Mouse (Mus musculus) heart, postnatal 4 days (tissue): ENCODE measurements around the gene Get4. TPM values are rescaled to one million over a fixed set of nuclear protein-coding genes. Genes with fewer than 3 reads are reported as not detected.

Experiments
- DNase-seq: peaks from one replicate; pipeline ENCODE4 v3.0.0; 2021
- total RNA-seq, 2 experiments: library from RNA; stranded (reverse); gene quantifications; 2 replicates each; pipeline ENCODE4 v1.2.3; 2021

The Get4 gene
- total RNA-seq, 2 experiments from 2014 or later = 76.4 to 80.4 TPM

DNA sequence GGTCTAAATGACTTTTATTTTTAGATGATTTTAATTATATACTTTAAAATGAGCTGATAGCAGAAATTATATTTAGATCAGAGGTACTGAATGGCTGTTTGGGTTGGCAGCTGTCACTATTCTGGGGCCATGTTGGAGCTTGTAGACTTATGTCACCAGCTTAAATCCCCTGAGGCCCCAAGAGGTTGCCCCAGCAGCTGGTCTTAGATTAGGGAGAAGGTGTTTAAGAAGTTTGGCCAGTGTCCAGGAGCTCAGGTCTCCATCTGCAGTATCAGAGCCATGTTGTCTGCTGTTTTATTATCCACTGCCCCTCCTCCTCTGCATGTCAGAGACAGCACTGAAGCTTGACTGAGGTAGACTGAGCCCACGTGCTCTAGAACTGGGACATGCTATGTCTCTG, 8.7 kb upstream of the Get4 start:
- DNase-seq = no peak

DNA sequence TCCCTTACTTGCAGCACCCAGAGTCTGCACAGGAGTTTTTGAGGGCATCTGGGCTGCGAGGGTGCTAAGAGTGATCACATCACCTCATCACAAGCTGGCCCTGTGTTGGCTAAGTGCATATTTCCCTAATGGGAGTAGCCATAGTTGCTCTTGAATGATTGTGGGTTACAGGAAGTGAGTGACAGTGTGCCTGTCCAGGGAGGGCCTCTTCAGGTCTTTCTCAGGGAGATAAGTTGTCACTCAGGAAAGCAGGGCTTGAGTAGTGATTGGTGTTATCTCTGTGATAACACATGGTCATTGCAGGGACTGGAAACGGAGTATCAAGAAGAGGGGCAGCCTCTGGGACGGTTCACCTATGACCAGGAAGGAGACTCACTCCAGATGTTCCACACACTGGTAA, 4.4 kb upstream of the Get4 start:
- DNase-seq = no peak

DNA sequence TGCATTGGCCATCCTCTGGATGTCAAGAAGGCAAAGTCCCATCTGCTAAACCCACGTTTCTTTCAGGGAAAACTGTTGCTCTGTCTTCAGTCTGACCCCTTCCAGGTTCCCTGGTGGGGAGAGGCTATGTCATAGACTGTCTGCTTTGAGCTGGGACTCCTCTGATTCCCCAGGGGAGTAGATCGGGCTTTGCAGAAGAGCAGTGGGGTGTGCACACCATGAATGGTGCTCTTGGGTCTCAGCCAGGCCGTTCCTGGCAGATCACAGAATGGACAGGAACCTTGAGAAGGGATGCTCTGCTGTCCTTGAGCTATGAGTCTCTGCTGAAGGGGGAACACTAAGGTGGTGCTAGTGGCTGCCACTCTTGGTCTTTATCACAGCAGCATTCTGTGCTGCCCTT, 3.3 kb upstream of the Get4 start:
- DNase-seq = no peak

DNA sequence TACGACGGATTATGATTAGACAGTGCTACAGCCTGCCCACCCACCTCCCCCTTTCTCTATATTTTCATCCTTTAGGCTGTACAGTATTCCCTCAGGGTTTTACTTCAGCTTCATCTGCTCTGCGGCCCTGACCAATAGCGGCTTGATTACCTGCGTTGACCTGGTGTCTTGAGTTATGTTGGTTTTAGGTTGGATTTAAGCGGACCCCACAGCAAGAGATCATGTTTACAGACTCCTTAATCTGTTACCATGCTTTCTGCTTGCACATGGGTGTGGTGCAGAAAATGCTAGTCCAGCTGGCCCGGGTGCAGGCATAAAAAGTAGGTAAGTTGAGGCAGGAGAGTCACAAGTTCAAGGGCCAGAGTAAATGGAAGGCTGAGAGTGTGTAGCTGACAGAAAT, 845 bp upstream of the Get4 start:
- no peak for DNase-seq

DNA sequence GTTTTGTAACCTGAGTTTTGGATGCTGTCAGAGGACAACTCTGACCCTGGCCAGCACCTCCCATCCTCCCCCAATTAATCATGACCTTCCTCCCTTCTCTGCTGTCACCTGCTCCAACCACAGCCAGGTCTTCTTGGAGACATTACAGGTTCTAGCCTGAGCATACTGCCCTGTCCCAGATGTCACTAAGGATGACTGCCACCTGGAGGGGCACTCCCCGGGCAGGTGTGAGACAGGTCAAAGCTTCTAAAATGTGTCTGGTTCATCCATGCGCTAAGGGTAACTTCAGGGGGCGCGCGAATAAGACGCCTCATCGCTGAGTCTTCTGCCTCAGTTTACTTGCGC, 416 bp upstream of the Get4 start:
- DNase-seq = no peak

DNA sequence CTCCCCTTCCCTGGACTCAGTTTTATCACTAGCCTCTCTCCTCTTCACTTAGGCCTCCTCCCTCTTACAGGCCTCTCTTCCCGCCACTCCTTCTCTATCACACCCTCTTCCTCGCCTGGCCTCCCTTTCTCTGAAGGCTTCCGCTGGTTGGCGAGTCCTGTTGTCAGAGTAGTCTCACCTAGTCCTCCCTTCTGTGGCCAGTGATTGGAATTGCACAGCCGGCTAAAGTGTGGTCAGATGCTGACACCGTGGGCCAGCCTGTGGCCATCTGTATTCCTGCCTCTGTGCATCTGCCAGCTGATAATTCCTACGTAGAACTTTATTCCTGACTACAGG, 754 bp downstream of the Get4 start:
- no peak for DNase-seq

DNA sequence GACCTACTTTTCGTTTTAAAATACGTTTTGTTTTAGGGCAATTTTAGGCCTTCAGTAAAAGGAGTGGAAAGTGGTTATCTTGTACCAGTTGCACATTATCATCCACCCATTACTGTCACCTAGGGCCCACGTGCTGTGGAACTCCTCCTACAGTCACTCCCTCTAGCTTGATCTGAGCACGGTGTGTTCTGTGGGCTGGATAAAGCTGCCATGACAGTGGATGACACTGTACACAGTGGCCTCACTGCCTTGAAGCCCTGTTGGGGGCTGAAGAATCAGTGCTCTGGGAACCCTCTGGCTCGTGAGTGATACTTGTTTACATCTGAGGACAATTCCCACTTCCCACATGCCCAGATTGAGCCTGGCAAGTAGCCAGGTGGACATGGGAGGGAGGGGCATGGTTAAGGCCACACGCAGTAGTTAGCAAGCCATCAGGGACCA, 1.2 kb downstream of the Get4 start:
- peak; percentile 55 for DNase-seq

DNA sequence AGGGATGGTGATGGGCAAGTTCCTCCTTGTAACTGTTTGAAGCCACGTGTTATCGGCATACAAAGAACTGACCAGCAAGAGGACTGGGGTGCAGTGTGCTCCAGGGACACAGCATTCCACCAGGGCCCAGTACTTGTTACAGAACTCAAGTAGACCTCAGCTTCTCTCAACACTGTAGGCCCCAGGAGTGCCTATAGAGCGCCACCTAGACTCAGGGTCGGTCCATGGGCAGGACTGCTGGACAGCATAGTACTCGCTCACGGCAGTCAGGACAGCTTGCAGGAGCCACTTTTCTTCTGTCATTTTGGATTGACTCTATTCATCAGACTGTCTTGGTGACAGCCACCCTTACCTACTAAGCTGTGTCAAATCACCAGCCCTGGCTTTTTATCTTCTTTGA, 2.8 kb downstream of the Get4 start:
- DNase-seq = no peak

DNA sequence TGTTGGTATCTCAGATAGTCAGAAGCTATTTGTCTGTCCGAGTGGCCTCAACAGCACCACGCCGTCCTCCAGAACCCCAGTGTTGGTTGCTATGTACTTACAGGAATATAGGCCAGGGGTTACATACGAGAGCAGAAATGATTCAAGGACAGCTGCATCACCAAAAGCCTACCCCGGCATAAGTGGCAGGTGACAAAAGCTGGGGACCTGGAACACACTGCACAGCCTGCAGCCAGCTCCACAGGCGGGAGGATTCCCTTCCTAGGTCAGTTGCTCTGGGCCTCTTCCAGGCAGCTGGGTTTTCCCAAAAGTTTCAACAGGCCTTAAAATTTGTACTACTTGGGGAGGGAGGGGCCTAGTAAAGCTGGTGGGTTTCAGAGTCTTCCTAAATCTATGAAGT, 3.7 kb downstream of the Get4 start:
- DNase-seq = peak; percentile 33

DNA sequence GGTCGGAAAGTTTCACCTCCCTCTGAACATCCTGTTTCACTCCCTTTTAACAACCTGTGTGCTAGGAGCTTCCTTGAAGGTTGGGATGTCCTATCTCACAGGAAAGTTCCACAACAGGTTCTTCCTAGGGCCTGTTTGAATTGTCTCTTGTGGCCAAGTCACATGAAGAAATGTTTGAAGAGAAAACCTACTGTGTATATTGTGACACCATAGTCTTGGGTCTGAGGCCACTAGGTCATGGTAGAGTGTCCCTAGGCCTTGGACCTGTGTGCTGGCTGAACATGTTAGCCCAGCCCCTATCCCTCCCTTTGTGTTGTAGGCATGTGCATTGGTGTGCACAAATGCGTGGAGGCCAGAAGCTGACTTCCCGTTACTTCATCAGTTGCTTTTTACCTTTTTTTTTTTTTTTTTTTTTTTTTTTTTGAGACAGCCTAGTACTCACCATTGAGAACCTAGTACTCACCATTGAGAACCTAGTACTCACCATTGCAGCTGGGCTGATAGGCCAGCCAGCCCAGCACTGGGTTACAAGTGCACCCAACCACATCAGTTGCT, 4.2 kb downstream of the Get4 start:
- DNase-seq = no peak

DNA sequence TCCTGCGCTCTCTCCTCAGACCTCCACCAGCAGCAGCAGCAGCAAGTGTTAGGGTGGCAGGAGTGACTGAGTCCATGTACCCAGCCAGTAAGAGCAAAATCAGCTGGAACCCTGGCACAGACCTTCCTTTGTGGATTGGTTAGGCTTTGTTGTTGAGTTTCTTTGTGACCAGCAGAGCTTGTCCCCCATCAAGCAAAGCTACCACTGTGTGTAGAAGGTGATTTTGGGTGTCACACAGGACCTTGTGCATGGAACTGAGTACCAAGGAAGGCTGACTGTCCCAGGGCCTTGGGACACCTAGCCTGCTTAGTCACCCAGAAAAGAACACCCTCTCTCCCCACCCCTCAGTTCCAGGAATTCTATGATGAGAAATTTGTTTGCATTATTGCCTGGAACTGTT, 5.1 kb downstream of the Get4 start:
- DNase-seq = no peak

DNA sequence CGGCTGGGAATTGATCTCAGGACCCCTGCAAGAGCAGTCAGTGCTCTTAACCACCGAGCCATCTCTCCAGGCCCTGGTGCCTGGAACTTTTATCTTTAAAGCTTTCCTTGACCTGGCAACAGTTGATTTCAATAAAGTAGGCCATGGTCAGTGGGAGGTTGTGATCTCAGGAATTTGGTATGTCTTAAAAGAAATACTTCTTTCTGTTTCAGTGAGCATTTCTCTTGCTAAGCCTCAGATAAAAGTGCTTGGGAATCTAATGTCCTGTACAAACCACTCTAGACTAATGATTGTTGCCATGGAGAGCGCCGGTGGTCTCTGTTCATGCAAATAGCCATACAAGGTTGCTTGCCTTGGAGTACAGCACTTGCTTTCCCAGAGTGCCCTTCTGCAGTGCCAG, 5.7 kb downstream of the Get4 start:
- no peak for DNase-seq

DNA sequence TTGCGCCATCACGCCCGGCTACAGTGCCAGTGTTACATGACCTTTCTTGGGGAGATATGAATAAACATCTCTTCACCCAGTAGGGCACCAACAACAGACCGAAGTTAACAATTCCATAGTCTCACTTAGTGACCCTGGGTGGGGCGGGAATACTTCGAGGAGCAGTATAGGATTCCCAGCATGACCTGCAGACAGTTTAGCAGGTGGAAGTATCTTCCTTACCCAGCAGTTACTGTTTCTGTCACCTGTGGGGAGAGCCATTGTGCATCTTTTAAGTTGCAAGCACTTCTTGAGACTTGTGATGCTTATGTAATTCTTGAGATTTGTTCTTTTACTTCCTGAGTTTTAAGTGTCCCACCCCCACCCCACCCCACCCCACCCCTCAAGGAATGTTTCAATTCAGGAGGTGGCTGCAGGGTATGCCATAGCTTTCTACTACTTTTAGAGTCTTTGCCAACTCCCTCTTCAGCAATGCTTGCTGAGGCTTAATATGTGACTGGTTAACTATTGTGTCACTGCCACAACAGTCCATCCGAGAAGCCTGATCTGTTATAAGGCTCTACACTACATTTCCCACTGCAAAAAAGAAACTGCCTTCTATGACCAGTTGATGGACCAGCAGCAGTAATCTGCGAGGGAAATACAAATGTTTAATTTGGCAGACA, 6.4 kb downstream of the Get4 start:
- DNase-seq = no peak

DNA sequence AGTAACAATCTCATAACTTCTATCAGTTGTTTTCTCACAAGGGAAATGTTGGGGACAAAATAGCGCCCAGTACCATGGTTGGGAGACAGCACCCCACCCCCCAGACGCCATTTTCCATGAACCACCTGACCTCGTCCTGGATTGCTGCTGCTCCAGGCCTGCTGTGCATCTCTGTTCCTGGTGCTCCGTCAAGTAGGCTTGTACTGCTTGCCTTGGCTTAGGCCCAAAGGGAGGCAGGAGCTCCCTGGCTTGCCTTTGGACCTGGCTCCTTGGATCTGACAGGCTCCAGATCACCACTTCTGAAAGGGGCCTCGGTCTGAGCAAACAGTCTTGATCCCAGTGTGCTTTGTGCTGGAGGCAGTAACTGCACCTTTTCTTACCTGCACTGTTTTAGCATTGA, 7.7 kb downstream of the Get4 start:
- DNase-seq = no peak

DNA sequence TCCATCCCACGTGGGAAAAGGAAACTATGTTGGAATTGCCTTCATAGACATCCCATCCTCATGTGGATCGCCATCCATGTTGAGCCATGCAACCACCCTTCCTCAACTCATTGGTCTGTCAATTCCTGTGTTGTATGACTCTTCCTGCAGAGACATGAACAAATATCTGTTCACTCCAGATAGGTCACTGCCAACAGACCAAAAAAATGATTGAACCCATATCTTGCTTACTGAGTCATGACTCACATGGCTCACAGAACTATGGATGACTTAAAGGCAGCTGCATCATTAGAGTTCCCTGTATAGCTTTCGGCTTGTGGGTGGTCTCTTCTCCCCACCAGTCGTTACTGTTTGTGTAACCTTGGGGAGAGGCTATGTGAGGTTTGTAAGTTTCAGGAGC, 9.3 kb downstream of the Get4 start:
- no peak for DNase-seq

DNA sequence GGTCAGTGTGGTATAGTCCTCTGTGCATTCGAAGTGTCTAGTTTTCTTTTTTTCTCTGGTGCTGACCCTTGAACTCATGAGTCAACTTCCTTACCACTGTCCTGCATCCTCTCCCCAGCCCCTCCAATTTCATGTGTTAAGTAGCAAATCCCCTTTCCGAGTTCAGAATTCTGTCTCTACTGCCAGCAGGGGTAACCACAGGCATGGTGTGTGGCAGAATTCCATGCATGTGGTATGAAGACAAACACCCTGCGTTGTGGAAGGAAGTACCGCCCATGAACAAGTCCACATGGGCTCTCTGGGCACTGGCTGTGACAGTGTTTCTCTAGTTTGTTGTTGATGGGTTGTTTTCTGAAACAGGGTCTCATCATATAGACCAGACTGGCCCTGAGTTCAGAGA, 15.5 kb downstream of the Get4 start:
- DNase-seq = no peak

DNA sequence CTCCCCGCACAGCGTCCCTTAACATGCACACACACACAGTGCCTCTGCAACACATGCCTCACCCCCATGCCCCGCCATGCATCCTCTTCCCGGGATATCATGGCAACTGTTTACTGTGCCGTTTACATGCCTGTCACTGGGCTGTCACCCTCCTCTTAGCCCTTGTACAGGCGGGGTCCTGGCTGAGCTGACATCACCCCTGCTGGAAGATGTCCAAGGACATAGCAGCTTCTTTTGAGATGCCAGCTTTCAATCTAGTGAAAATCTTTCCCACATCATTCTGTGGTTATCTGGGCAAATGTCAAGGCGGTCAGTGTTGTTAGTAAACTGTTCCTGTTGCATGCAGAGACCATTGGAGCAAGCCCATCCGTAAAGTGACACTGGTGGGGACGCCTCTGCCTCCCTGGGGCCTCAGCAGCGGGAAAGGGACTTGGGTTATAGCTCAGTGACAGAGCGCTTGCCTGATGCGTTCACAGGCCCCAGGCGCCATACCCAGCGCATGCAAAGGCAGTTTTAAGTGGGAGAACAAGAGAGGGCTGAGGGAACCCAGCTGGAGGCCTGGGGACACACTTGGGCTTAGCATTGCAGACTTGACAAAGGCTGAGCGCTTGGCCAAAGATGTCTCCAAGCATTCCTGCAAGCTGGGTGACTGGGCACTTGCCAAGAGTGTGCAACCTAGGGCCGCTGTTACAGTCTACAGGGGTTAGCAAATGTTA, 18.8 kb downstream of the Get4 start:
- peak; percentile 52 for DNase-seq

DNA sequence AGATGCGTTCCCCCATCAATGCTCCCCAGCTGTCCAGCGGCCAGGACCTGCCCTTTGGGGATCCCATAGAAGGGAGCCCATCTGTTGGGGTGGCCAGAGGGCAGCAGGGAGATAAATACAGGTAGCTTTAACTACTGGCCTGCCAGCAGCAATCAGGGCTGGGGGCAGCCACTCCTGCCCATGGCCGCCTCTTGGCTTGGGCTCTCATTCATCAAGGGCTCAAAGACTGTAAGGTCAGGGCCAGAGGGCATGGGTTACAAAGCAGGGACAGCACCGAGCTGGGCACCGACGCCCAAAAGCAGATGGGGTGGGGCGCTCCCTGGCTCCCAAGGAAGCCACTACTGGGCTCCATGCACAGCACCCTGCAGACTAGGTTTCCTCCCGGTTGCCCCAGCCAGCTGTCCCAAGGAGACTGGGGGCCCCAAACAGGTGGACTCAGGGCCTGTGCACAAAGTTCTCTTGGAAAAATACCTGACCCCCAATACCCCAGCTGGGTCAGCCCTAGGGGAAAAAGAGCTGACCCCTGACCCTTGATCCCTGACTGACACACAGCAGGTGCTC, 19.9 kb downstream of the Get4 start:
- no peak for DNase-seq

DNA sequence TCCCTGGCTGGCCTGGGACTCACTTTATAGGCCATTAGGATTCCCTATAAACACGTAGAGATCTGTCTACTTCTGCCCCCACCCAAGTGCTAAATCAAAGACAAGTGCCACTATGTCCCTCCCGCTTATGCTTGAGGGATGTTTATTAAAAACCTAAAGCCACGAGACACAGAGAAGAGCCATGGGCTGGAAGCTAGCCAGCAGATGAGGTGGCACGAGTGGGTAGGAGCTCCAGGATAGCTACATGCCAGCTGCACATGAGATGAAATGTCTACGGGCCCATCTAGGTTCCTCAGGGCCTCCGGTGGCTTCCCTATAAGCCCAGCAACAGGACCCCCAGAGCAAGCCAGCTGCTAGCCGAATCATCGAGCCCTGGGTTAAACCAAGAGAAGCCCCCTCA, 25.2 kb downstream of the Get4 start:
- no peak for DNase-seq

DNA sequence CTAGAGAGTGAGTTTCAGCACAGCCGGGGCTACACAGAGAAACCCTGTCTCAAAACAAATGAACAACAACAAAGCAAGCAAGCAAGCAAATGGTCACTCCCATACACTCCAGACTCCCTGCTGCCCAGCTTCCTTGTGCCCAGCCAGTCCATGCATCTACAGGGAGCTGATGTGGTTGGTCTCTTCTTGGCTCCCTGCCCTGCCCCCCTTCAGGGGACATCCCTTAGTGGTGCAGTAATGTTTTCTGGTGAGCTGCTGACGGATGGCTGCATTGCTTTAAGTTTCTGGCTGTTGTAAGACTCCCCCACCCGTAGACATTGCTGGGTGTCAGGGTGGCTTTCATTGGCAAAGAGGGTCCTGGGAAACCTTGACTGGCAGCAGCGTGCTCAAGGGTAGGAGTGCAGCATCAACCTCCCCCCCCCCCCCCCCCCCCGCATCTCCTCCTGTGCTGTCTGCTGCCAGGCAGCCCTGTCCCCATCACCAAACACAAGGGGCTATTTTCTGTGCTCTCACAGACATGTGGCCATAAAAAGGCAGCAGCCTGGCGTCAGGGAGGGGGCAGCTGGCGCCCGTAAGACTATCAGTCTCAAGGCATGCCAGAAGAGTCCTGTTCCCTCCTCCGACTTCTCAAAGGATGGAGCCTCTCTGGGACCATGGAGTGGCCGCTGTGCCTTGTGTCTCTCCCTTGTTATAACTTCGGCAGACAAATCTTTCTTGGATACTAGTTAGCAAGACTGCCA, 29.4 kb downstream of the Get4 start:
- peak; percentile 32 for DNase-seq

DNA sequence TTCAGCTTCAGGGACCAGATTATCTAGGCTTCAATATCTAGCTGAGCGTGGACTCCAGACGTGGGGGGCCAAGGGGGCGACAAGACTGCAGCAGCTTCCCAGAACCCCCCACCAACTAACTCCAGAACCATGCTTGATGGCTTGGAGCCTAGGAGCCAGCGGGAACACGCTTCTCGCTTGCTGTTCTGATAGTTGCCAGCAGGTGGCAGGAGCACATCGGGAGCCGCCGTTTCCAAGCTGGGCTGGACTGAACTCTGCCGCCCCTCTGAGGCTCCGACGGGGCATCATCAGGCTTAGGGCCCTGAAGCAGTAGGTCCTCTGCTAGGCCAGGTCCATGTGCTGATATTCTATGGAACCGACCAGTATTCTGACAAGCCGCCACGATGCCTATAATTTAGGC, 30.1 kb downstream of the Get4 start:
- DNase-seq = peak; percentile 94

DNA sequence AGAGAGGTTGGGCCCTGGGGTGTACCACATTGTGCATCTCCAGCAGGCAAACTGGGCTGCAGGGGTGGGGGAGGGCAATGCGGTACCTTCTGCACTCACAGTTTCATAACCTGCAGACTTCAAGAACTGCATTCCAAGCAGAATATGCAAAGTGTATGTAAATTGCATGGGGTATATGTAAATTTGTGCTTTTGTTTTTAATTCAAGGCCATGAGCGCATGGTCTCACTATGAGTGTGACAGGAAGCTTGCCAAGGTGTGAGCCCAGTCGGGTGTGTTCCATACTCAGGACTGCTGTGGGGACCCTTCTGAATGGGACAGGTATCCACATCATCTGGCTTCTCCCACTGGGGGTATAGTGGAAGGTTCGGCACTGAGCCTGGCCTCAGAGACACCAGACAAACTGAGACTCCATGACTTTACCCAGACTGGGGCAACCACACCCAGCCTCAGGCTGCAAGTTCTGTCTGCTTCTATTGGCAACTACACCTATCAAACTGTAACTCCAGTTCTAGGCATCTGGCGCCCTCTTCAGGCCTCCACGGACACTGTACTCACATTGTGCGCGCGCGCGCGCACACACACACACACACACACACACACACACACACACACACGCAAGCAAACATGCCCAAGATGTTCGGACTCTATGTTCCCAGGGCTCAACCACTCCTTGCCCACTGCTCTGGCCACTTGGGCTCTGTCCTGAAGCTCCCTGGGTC, 31.5 kb downstream of the Get4 start:
- DNase-seq = no peak
